ENCODE assay signal across 10 mouse cellular contexts in the genomic region with DNA sequence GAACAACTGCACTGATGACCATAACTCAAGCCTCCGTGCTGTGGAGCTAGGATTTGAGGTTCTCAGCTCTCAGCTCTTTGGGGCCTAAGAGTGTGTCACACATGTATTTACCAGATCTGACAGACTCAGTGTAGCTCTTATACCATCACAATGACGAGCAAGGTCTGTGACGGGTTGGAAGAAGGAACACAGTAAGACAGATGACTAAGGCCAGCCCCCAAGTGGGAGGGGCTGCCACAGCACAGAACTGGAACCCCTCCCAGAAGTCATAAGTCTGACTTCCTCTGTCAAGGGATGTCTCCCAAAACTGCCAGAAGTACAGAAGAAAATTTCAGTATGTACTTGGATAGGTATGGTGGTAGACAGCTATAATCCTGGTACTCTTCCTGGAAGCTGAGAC. TPM values are rescaled to one million over a fixed set of nuclear protein-coding genes. Genes with fewer than 3 reads are reported as not detected.
DNase-seq lines count a peak whose midpoint lies in the region; ATAC-seq and TF ChIP-seq lines count a peak whose summit lies in the region.
"Had no signal": no experiment of that assay in that cellular context is flagged by ENCODE, and none has a peak within 500 bp of the region (broad histone marks: within the 10 kb centered on the region; RNA-seq: fewer than 3 reads in every experiment).

No protein-coding gene starts in this region.

- DNase-seq in cerebellum, adult 11-12 months, result peak; percentile 55
- no peak for DNase-seq in cerebellum, postnatal 4 days (ENCODE audit: low spot score in 2 of 2)
- DNase-seq in thymus, postnatal 25 days, result peak; percentile 28
- DNase-seq in thymus, adult 2 months, result no peak
- no peak for DNase-seq in urinary bladder, adult 2 months (ENCODE audit: low spot score)
- no peak for DNase-seq in Muller cell, postnatal 12 days (ENCODE audit: inconsistent ontology term)
- no peak for DNase-seq in frontal cortex, adult 2 months (ENCODE audit: extremely low spot score in 1 of 2, low spot score in 1 of 2)

- H3K4me1 ChIP-seq in thymus, adult 2 months (replicated peaks; ENCODE audit: control insufficient read depth, insufficient read depth, low read length), result peaks cover 73% of the 10 kb centered on the region
- H3K4me1 ChIP-seq in liver, embryonic 12.5 days, result peaks cover 98% of the 10 kb centered on the region

- peak overlapping the region; percentile 30; the same call in 1 of the 2 replicates for H3K9ac ChIP-seq in liver, embryonic 12.5 days
- H3K9ac ChIP-seq: limb, embryonic 13.5 days had no signal

- TF ChIP-seq CTCF in thymus, adult 2 months (IDR thresholded peaks at IDR 0.05; ENCODE audit: borderline replicate concordance, control insufficient read depth, extremely low read depth, insufficient read depth, low read length, poor library complexity), result no peak

- H3K9me3 ChIP-seq in liver, embryonic 12.5 days (replicated peaks), result no peaks in the 10 kb centered on the region
- H3K9me3 ChIP-seq: embryonic facial prominence, embryonic 13.5 days; limb, embryonic 13.5 days had no signal

- peak; percentile 53 for ATAC-seq in liver, embryonic 12.5 days

- no peak overlapping the region for H3K4me3 ChIP-seq in thymus, adult 2 months (ENCODE audit: control insufficient read depth, insufficient read depth, low read length)
- H3K4me3 ChIP-seq in liver, embryonic 12.5 days, result no peak overlapping the region
- H3K4me3 ChIP-seq: embryonic facial prominence, embryonic 13.5 days; limb, embryonic 13.5 days had no signal

- no peaks in the 10 kb centered on the region for H3K36me3 ChIP-seq in thymus, adult 2 months (ENCODE audit: control insufficient read depth, insufficient read depth, low read length)
- peaks cover 14% of the 10 kb centered on the region; the same call in 1 of the 2 replicates for H3K36me3 ChIP-seq in liver, embryonic 12.5 days

- H3K27me3 ChIP-seq in thymus, adult 2 months (ENCODE audit: control insufficient read depth, insufficient read depth, low read length), result no peaks in the 10 kb centered on the region
- H3K27me3 ChIP-seq in liver, embryonic 12.5 days (replicated peaks), result no peaks in the 10 kb centered on the region
- H3K27me3 ChIP-seq: embryonic facial prominence, embryonic 13.5 days; limb, embryonic 13.5 days had no signal

- no peak overlapping the region for H3K27ac ChIP-seq in thymus, adult 2 months (ENCODE audit: control insufficient read depth, insufficient read depth, low read length)
- peak overlapping the region; percentile 76 for H3K27ac ChIP-seq in liver, embryonic 12.5 days
- H3K27ac ChIP-seq: embryonic facial prominence, embryonic 13.5 days; limb, embryonic 13.5 days had no signal

- peak overlapping the region; percentile 38 for H3K4me2 ChIP-seq in liver, embryonic 12.5 days
- H3K4me2 ChIP-seq: embryonic facial prominence, embryonic 13.5 days; limb, embryonic 13.5 days had no signal

- no peak for TF ChIP-seq POLR2A in thymus, adult 2 months (IDR thresholded peaks at IDR 0.05; ENCODE audit: control insufficient read depth, extremely low read depth, insufficient read depth, low read length, poor library complexity)

- 51% methylated on average over 3 of the region's 3 CpGs for WGBS in thymus, adult 2 months
- 35% methylated on average over 3 of the region's 3 CpGs for WGBS in liver, embryonic 12.5 days (ENCODE audit: insufficient replicate concordance)

RNA-seq across cellular contexts. Expression of gene Fam53b, which starts 9.7 kb away (rescaled TPM):
- polyA plus RNA-seq in thymus, adult 2 months (2012; rRNA removed), result 104 and 122 TPM in 2 replicates
- 27.2 and 28.8 TPM in 2 replicates for polyA plus RNA-seq in liver, embryonic 12.5 days (2016; fragmentation: Nextera tagmentation; extraction: Ambion mirVana)
- 11.2 and 15.8 TPM in 2 replicates for polyA plus RNA-seq in urinary bladder, adult 2 months (2012; rRNA removed)
- polyA plus RNA-seq in frontal cortex, adult 2 months (2012; rRNA removed), result 14.7 and 18.2 TPM in 2 replicates

RNA-seq across cellular contexts. Expression of gene Eef1akmt2, which starts 48.5 kb away (rescaled TPM):
- polyA plus RNA-seq in thymus, adult 2 months (2012; rRNA removed), result 7.0 and 8.7 TPM in 2 replicates
- 29.6 and 31.4 TPM in 2 replicates for polyA plus RNA-seq in liver, embryonic 12.5 days (2016; fragmentation: Nextera tagmentation; extraction: Ambion mirVana)
- 33.7 and 34.9 TPM in 2 replicates for polyA plus RNA-seq in urinary bladder, adult 2 months (2012; rRNA removed)
- 45.1 and 49.4 TPM in 2 replicates for polyA plus RNA-seq in frontal cortex, adult 2 months (2012; rRNA removed)

RNA-seq across cellular contexts. Expression of gene Abraxas2, which starts 55.1 kb away (rescaled TPM):
- 12.7 and 12.8 TPM in 2 replicates for polyA plus RNA-seq in thymus, adult 2 months (2012; rRNA removed)
- 17.7 and 18.1 TPM in 2 replicates for polyA plus RNA-seq in liver, embryonic 12.5 days (2016; fragmentation: Nextera tagmentation; extraction: Ambion mirVana)
- polyA plus RNA-seq in urinary bladder, adult 2 months (2012; rRNA removed), result 24.0 and 24.7 TPM in 2 replicates
- 22.9 and 24.2 TPM in 2 replicates for polyA plus RNA-seq in frontal cortex, adult 2 months (2012; rRNA removed)

Comparison
In these comparisons a context has a peak if more than half of its experiments do, and no peak if none do; other contexts are left out.
1. DNase-seq: peak in cerebellum, adult 11-12 months (single experiment) and thymus, postnatal 25 days (single experiment); none in cerebellum, postnatal 4 days (0 of 2), thymus, adult 2 months (single experiment), urinary bladder, adult 2 months (single experiment), Muller cell, postnatal 12 days (single experiment) and frontal cortex, adult 2 months (0 of 2).